Mouse (Mus musculus): Measurements from ENCODE around the gene Thoc6.

Thoc6 gene

GRCm38 (mm10) chr17:23677236-23677679 is 3.6 kb upstream of the Thoc6 start, which contains the start of gene Tnfrsf12a:
Tnfrsf12a (minus strand) TSS chr17:23677468.
- peak; percentile 85 for DNase-seq (ENCODE audit: low spot score)

GRCm38 (mm10) chr17:23676473-23677031 is 2.9 kb upstream of the Thoc6 start:
- DNase-seq (ENCODE audit: low spot score): peak; percentile 40

- peak; percentile 46 for DNase-seq (ENCODE audit: low spot score)
Measured at GRCm38 (mm10) chr17:23675564-23676281, 2.0 kb upstream of the Thoc6 start.

GRCm38 (mm10) chr17:23675127-23675526 is 1.4 kb upstream of the Thoc6 start:
- DNase-seq (ENCODE audit: low spot score): peak; percentile 57

GRCm38 (mm10) chr17:23674271-23674952 is 730 bp upstream of the Thoc6 start:
- DNase-seq (ENCODE audit: low spot score): no peak

GRCm38 (mm10) chr17:23672761-23673160 is 921 bp downstream of the Thoc6 start:
- DNase-seq (ENCODE audit: low spot score): no peak

- DNase-seq (ENCODE audit: low spot score): no peak
Measured at GRCm38 (mm10) chr17:23671519-23671918, 2.2 kb downstream of the Thoc6 start.

- no peak for DNase-seq (ENCODE audit: low spot score)
Measured at GRCm38 (mm10) chr17:23670516-23671074, 3.1 kb downstream of the Thoc6 start.

GRCm38 (mm10) chr17:23665511-23665910 is 8.2 kb downstream of the Thoc6 start:
- no peak for DNase-seq (ENCODE audit: low spot score)

GRCm38 (mm10) chr17:23664556-23665021 is 9.1 kb downstream of the Thoc6 start:
- DNase-seq (ENCODE audit: low spot score): no peak

- DNase-seq (ENCODE audit: low spot score): no peak
Measured at GRCm38 (mm10) chr17:23661526-23661925, 12.2 kb downstream of the Thoc6 start.

- DNase-seq (ENCODE audit: low spot score): no peak
Measured at GRCm38 (mm10) chr17:23660876-23661200, 12.8 kb downstream of the Thoc6 start.

GRCm38 (mm10) chr17:23660117-23660875 is 13.4 kb downstream of the Thoc6 start, which contains the start of gene Bicdl2:
Bicdl2 (plus strand) TSS chr17:23660506.
- DNase-seq (ENCODE audit: low spot score): peak; percentile 55

- DNase-seq (ENCODE audit: low spot score): no peak
Measured at GRCm38 (mm10) chr17:23658450-23658849, 15.2 kb downstream of the Thoc6 start.

- DNase-seq (ENCODE audit: low spot score): no peak
Measured at GRCm38 (mm10) chr17:23654410-23654809, 19.3 kb downstream of the Thoc6 start.

GRCm38 (mm10) chr17:23654001-23654400 is 19.7 kb downstream of the Thoc6 start:
- DNase-seq (ENCODE audit: low spot score): no peak

GRCm38 (mm10) chr17:23653324-23653723 is 20.4 kb downstream of the Thoc6 start:
- DNase-seq (ENCODE audit: low spot score): no peak

- no peak for DNase-seq (ENCODE audit: low spot score)
Measured at GRCm38 (mm10) chr17:23651363-23651762, 22.3 kb downstream of the Thoc6 start.

- no peak for DNase-seq (ENCODE audit: low spot score)
Measured at GRCm38 (mm10) chr17:23645894-23646293, 27.8 kb downstream of the Thoc6 start.

- DNase-seq (ENCODE audit: low spot score): no peak
Measured at GRCm38 (mm10) chr17:23644613-23645495, 28.8 kb downstream of the Thoc6 start, which contains the start of gene Mmp25. Mmp25 (minus strand) TSS chr17:23645277.

- DNase-seq (ENCODE audit: low spot score): no peak
Measured at GRCm38 (mm10) chr17:23631241-23631640, 42.4 kb downstream of the Thoc6 start.

Measured in ovary, postnatal 36 days (tissue).